Mouse (Mus musculus) lung, adult 18-20 months (tissue): ENCODE results near the gene Tbc1d7.

Source experiments
- DNase-seq, 2 experiments: peaks; one replicate each; pipeline ENCODE4 v3.0.0; 2022; ENCODE audit warnings: mixed read lengths in 2 of 2

Gene Tbc1d7

GRCm38 (mm10) chr13:43193266-43193665 is 22.0 kb upstream of the Tbc1d7 start:
- peak; percentile 57 to 66 for DNase-seq

- peak in 1 of 2 experiments; percentile 60 for DNase-seq
Measured at GRCm38 (mm10) chr13:43191741-43192192, 20.5 kb upstream of the Tbc1d7 start.

- DNase-seq: no peak
Measured at GRCm38 (mm10) chr13:43191290-43191689, 20.0 kb upstream of the Tbc1d7 start.

- DNase-seq: no peak
Measured at GRCm38 (mm10) chr13:43187736-43188135, 16.4 kb upstream of the Tbc1d7 start.

- no peak for DNase-seq
Measured at GRCm38 (mm10) chr13:43183248-43184055, 12.2 kb upstream of the Tbc1d7 start.

- peak; percentile 69 to 73 for DNase-seq
Measured at GRCm38 (mm10) chr13:43182465-43183201, 11.3 kb upstream of the Tbc1d7 start.

- DNase-seq: no peak
Measured at GRCm38 (mm10) chr13:43181104-43181503, 9.8 kb upstream of the Tbc1d7 start.

GRCm38 (mm10) chr13:43177317-43177716 is 6.0 kb upstream of the Tbc1d7 start:
- no peak for DNase-seq

- DNase-seq: no peak
Measured at GRCm38 (mm10) chr13:43176676-43177075, 5.4 kb upstream of the Tbc1d7 start.

- peak; percentile 68 to 77 for DNase-seq
Measured at GRCm38 (mm10) chr13:43173262-43173661, 2.0 kb upstream of the Tbc1d7 start.

- no peak for DNase-seq
Measured at GRCm38 (mm10) chr13:43172036-43172713, 874 bp upstream of the Tbc1d7 start.

- no peak for DNase-seq
Measured at GRCm38 (mm10) chr13:43167721-43168120, 3.6 kb downstream of the Tbc1d7 start.

- peak in 1 of 2 experiments; percentile 10 for DNase-seq
Measured at GRCm38 (mm10) chr13:43159429-43159828, 11.9 kb downstream of the Tbc1d7 start.

- DNase-seq: no peak
Measured at GRCm38 (mm10) chr13:43158281-43158680, 13.0 kb downstream of the Tbc1d7 start.

- no peak for DNase-seq
Measured at GRCm38 (mm10) chr13:43157370-43157769, 13.9 kb downstream of the Tbc1d7 start.

GRCm38 (mm10) chr13:43152005-43152520 is 19.2 kb downstream of the Tbc1d7 start:
- DNase-seq: no peak

GRCm38 (mm10) chr13:43149661-43150060 is 21.6 kb downstream of the Tbc1d7 start:
- DNase-seq: no peak

GRCm38 (mm10) chr13:43148692-43149091 is 22.6 kb downstream of the Tbc1d7 start:
- DNase-seq: no peak

GRCm38 (mm10) chr13:43146515-43147258 is 24.6 kb downstream of the Tbc1d7 start:
- no peak for DNase-seq

- DNase-seq: no peak
Measured at GRCm38 (mm10) chr13:43144720-43145418, 26.4 kb downstream of the Tbc1d7 start.

GRCm38 (mm10) chr13:43134468-43134867 is 36.8 kb downstream of the Tbc1d7 start:
- no peak for DNase-seq

- no peak for DNase-seq
Measured at GRCm38 (mm10) chr13:43133400-43133799, 37.9 kb downstream of the Tbc1d7 start.
